Mouse (Mus musculus): ENCODE measurements at regions not wholly inside any gene's neighbourhood (a gene's known extent, or its start where the extent isn't known, plus 50 kb on each side); places are given as distances from the start of the nearest gene placed in this dataset.

DNA sequence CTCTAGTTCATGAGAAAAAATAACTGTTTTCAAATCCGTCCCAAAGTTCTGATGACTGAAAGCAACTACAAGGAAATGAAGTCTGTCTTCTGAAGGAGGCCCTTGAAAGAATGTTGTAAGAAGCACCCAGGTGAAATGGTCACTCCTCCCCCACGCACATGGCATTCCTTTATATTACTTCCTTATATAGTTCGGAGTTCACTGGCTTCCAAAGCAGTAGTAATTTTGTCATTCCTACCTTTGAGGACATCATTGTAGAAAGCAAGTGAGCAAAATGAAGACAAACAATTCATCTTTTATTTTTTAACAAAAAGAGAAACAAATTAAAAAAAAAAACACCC is 115.1 kb downstream of the Bmp2 start:
- Histone ChIP-seq H3K9me3 (ENCODE audit: control insufficient read depth, low read length) (peaks cover 5% of the 10 kb centered on the region; the same call in 1 of the 2 replicates), H3K4me3 (replicated peaks) (no peak overlapping the region), H3K4me1 (ENCODE audit: control insufficient read depth) (no peaks in the 10 kb centered on the region), H3K27me3 (ENCODE audit: control insufficient read depth) (no peaks in the 10 kb centered on the region), H3K36me3 (ENCODE audit: control insufficient read depth) (no peaks in the 10 kb centered on the region)
- TF ChIP-seq TAL1 (IDR thresholded peaks at IDR 0.05; ENCODE audit: low read length), result no peak
- no peak for TF ChIP-seq GATA1 (IDR thresholded peaks at IDR 0.05; ENCODE audit: low read length)

DNA sequence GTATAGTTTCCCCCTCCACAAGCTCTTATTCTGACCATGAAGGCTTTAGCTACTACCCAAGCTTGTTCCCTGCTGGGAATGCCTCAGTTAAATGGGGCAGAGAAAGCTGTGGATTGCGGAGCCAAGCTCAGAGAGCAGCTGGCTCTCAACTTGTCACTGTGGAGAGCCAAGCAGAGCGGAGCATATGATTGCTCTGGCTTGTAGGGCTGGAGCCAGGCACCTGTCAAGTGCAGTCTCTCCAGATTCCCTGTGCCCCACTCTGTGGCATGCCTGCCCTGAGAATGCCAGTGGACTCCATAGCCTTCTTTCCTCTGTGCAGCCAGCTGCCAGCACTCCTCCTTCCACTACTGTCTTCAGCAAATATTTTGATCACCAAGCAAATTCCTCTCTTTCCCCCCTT is 117.9 kb downstream of the Bmp2 start:
- Histone ChIP-seq H3K4me3 (replicated peaks) (no peak overlapping the region), H3K9me3 (ENCODE audit: control insufficient read depth, low read length) (peaks cover 5% of the 10 kb centered on the region; the same call in 1 of the 2 replicates), H3K36me3 (ENCODE audit: control insufficient read depth) (no peaks in the 10 kb centered on the region), H3K4me1 (ENCODE audit: control insufficient read depth) (no peaks in the 10 kb centered on the region), H3K27me3 (ENCODE audit: control insufficient read depth) (no peaks in the 10 kb centered on the region)
- TF ChIP-seq GATA1 (IDR thresholded peaks at IDR 0.05; ENCODE audit: low read length) (no peak), TAL1 (IDR thresholded peaks at IDR 0.05; ENCODE audit: low read length) (no peak)

DNA sequence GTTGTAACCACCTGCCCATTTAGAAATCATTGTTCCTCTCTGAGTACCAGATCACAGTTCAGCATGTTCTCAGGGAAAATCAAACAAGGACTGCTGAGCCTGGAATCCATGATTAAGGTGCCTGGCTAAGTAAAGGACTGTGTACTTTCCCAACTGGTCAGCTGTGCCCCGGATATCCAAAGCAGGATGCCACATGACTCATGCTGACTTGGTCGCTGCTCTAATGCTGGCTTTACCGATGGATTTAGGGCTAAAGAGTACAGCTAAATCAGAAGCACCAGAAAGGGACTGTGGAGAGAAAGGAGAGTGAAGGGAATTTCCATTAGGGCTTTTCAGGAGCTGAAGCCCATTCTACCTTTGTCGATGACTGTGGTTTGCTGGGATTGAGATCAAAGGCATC is 119.6 kb downstream of the Bmp2 start:
- Histone ChIP-seq H3K4me3 (replicated peaks) (no peak overlapping the region), H3K9me3 (ENCODE audit: control insufficient read depth, low read length) (peaks cover 5% of the 10 kb centered on the region; the same call in 1 of the 2 replicates), H3K27me3 (ENCODE audit: control insufficient read depth) (no peaks in the 10 kb centered on the region), H3K4me1 (ENCODE audit: control insufficient read depth) (no peaks in the 10 kb centered on the region), H3K36me3 (ENCODE audit: control insufficient read depth) (no peaks in the 10 kb centered on the region)
- TF ChIP-seq GATA1 (IDR thresholded peaks at IDR 0.05; ENCODE audit: low read length) (no peak), TAL1 (IDR thresholded peaks at IDR 0.05; ENCODE audit: low read length) (no peak)

DNA sequence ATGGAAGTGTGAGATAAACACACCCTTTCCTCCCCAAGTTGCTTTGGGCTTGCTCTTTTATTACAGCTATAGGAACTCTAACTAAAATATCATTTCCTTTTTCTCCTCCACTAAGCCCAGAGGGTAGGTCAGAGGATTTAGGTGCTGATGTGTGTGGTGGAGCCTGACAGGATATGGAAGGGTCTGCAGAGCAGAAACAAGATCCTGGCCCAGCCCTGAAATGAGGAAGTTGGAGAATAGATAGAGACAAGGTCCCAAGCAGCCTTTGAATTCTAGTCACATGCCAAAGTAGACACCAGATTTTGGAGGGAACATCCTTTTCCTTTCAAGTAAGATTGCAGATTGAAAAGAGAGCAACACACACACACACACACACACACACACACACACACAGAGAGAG is 132.4 kb downstream of the Bmp2 start:
- peaks cover 7% of the 10 kb centered on the region; the same call in 1 of the 2 replicates for H3K9me3 ChIP-seq (ENCODE audit: control insufficient read depth, low read length)
- H3K36me3 ChIP-seq (ENCODE audit: control insufficient read depth), result no peaks in the 10 kb centered on the region
- H3K4me1 ChIP-seq (ENCODE audit: control insufficient read depth), result peaks cover 25% of the 10 kb centered on the region
- H3K27me3 ChIP-seq (ENCODE audit: control insufficient read depth), result no peaks in the 10 kb centered on the region
- TF ChIP-seq GATA1 (IDR thresholded peaks at IDR 0.05; ENCODE audit: low read length) (no peak), TAL1 (IDR thresholded peaks at IDR 0.05; ENCODE audit: low read length) (no peak)
- no peak overlapping the region for H3K4me3 ChIP-seq (replicated peaks)

DNA sequence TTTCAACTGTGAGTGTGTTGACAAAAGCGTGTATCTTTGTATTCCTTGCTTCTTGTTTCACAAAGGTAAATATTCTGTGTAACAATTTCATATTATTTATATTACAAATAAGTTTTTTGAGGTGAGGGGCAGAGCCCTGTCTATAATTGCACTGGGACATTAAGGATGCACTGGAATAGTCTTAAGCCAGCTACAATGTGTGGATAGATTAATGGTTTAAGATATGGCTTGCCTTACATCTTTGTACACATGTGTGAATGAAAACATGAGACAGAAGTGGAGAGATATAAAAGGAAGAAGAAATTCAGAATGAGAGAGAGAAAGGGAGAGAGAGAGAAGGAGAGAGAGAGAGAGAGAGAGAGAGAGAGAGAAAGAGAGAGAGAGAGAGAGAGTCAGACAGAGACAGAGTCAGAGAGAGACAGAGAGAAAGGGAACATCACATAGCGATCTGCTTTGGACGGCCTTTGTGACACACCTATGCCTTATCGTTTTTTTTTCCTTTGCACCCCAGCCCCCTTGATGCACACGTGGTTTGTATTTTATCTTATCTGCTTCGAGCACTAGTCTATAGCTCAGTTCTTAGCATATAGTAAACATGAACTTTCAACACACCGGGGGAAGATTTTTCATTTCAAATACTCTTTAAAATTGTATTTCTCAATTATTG is 136.3 kb downstream of the Bmp2 start:
- TF ChIP-seq TAL1 (IDR thresholded peaks at IDR 0.05; ENCODE audit: low read length) (no peak), GATA1 (IDR thresholded peaks at IDR 0.05; ENCODE audit: low read length) (0 out of 2 replicates have a peak, but pooled peaks have one; percentile 11)
- no peaks in the 10 kb centered on the region for H3K27me3 ChIP-seq (ENCODE audit: control insufficient read depth)
- no peak overlapping the region for H3K4me3 ChIP-seq (replicated peaks)
- peaks cover 27% of the 10 kb centered on the region for H3K4me1 ChIP-seq (ENCODE audit: control insufficient read depth)
- no peaks in the 10 kb centered on the region for H3K36me3 ChIP-seq (ENCODE audit: control insufficient read depth)
- peaks cover 7% of the 10 kb centered on the region; the same call in 1 of the 2 replicates for H3K9me3 ChIP-seq (ENCODE audit: control insufficient read depth, low read length)

DNA sequence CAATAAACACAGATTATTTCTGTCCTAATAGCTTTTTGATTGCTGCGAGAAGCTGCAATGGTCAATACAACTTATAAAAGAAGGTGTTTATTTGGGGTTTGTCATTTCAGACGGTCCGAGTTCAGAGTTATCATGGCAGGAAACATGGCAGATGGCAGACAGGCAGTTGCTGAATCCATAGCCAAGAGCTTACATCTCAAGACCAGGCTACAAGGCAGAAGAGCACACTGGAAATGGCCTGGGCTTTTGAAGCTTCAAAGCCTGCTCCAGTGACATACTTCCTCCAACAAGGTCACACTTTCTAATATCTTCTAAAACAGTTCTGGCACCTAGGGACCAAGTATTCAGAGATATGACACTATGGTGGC is 136.8 kb downstream of the Bmp2 start:
- H3K4me3 ChIP-seq (replicated peaks), result no peak overlapping the region

DNA sequence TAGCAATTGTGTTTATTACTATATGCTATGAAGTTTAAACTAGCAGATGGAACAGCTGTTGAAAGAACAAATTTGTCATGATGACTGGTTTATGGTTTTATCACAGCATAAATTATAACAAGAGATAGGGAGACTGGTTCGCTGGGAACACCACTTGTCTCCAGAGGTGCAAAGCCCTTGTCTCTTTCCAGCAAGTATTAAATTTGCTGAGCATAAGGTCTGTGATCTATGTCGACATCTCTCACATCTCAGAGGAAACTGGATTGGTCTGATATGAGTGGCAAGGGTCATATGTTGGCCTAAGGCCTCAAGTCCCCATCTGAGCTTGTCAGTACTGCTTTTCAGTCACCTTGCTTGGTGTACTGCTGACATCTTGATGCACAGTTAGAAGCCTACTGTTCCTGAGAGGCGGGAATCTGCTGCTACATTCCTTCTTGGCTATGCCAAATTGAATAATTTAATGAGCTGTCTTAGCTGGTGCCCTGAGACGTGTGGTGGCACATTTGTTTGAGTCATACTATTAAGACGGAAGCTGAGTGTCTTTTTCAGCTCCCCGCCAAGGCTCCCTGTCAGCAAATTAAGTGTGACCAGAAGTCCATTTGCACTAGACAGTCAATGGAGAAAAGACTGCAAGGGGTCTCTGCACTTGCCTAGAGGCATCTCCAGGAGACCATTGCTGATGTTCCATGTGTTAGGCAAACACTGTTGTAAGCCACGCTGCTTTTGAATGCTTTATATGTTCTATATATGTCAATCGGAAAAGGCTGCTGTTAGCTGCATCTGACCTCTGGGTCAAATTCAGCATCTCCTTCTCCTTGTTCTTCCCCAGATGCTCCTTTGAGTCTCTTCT is 157.0 kb downstream of the Bmp2 start:
- no peaks in the 10 kb centered on the region for H3K27me3 ChIP-seq (ENCODE audit: control insufficient read depth)
- no peak overlapping the region for H3K4me3 ChIP-seq (replicated peaks)
- H3K4me1 ChIP-seq (ENCODE audit: control insufficient read depth), result no peaks in the 10 kb centered on the region
- no peaks in the 10 kb centered on the region for H3K36me3 ChIP-seq (ENCODE audit: control insufficient read depth)
- TF ChIP-seq GATA1 (IDR thresholded peaks at IDR 0.05; ENCODE audit: low read length), result no peak
- no peak for TF ChIP-seq TAL1 (IDR thresholded peaks at IDR 0.05; ENCODE audit: low read length)
- no peaks in the 10 kb centered on the region for H3K9me3 ChIP-seq (ENCODE audit: control insufficient read depth, low read length)

More for the DNA sequence above, 136.8 kb downstream of the Bmp2 start:
- peaks cover 7% of the 10 kb centered on the region; the same call in 1 of the 2 replicates for H3K9me3 ChIP-seq (ENCODE audit: control insufficient read depth, low read length)
- H3K4me1 ChIP-seq (ENCODE audit: control insufficient read depth), result peaks cover 27% of the 10 kb centered on the region
- 0 out of 2 replicates have a peak, but pooled peaks have one; percentile 2 for TF ChIP-seq GATA1 (IDR thresholded peaks at IDR 0.05; ENCODE audit: low read length)
- TF ChIP-seq TAL1 (IDR thresholded peaks at IDR 0.05; ENCODE audit: low read length), result no peak
- no peaks in the 10 kb centered on the region for H3K36me3 ChIP-seq (ENCODE audit: control insufficient read depth)
- H3K27me3 ChIP-seq (ENCODE audit: control insufficient read depth), result no peaks in the 10 kb centered on the region

DNA sequence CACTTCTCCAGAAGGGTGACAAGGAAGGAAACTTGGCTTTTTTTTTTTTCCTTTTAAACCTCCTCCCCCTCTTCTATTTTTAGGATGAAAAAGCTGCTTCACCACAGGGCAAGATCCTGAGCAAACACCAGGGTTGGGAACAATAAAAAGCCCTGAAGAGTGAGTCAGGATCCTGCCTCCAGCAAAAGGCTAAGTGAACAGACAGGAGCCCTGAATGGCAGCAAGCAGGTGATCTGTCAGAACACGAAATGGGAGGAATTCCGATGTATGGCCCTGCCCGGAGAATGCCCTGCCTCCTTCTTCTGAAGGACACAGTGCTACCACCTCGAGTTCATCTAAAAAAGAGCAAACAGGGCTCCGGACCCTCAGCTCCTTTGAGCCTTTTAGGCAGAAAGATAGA is 164.3 kb downstream of the Bmp2 start:
- no peaks in the 10 kb centered on the region for H3K4me1 ChIP-seq (ENCODE audit: control insufficient read depth)
- no peaks in the 10 kb centered on the region for H3K9me3 ChIP-seq (ENCODE audit: control insufficient read depth, low read length)
- no peaks in the 10 kb centered on the region for H3K27me3 ChIP-seq (ENCODE audit: control insufficient read depth)
- TF ChIP-seq TAL1 (IDR thresholded peaks at IDR 0.05; ENCODE audit: low read length) (no peak), GATA1 (IDR thresholded peaks at IDR 0.05; ENCODE audit: low read length) (no peak)
- no peaks in the 10 kb centered on the region for H3K36me3 ChIP-seq (ENCODE audit: control insufficient read depth)
- H3K4me3 ChIP-seq (replicated peaks), result no peak overlapping the region

DNA sequence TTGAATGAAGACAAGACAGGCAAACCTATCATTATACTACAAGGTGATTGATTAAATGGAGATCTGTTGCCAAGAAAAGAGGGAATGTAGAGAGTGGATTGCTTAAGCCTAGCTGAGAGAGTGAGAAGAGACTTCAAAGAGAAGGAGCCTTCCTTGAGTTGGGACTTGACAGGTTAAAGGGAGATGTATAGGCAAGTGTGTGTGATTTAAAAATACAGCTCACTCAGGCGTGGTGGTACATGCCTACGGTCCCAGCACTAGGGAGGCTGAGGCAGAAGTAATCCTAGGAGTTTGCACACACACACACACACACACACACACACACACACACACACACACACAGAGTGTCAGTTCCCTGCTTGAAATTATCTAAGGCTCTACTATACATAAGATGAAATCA is 165.1 kb downstream of the Bmp2 start:
- H3K4me3 ChIP-seq (replicated peaks), result no peak overlapping the region
- no peaks in the 10 kb centered on the region for H3K36me3 ChIP-seq (ENCODE audit: control insufficient read depth)
- H3K27me3 ChIP-seq (ENCODE audit: control insufficient read depth), result no peaks in the 10 kb centered on the region; the same call in 1 of the 2 replicates
- no peaks in the 10 kb centered on the region for H3K4me1 ChIP-seq (ENCODE audit: control insufficient read depth)
- no peaks in the 10 kb centered on the region for H3K9me3 ChIP-seq (ENCODE audit: control insufficient read depth, low read length)
- TF ChIP-seq TAL1 (IDR thresholded peaks at IDR 0.05; ENCODE audit: low read length) (no peak), GATA1 (IDR thresholded peaks at IDR 0.05; ENCODE audit: low read length) (no peak)

All from erythroblast, embryonic 14.5 days (primary cell).